ENCODE assay signal across 10 mouse cellular contexts in genomic region chr2:165613741-165614339, GRCm38 (mm10). TPM values are rescaled to one million over a fixed set of nuclear protein-coding genes. Genes with fewer than 3 reads are reported as not detected.
A peak's percentile ranks its signal among the peaks of the same experiment; 100 is the strongest.
DNase-seq lines count a peak whose midpoint lies in the region; ATAC-seq and TF ChIP-seq lines count a peak whose summit lies in the region.
"Had no signal": no experiment of that assay in that cellular context is flagged by ENCODE, and none has a peak within 500 bp of the region (broad histone marks: within the 10 kb centered on the region; RNA-seq: fewer than 3 reads in every experiment).

No protein-coding gene starts in this region.

- no peak overlapping the region for H3K4me2 ChIP-seq in intestine, postnatal 0 days (replicated peaks; ENCODE audit: low read depth)
- H3K4me2 ChIP-seq in forebrain, embryonic 11.5 days (ENCODE audit: low read depth, low read length, severe bottlenecking), result no peak overlapping the region
- H3K4me2 ChIP-seq: heart, embryonic 13.5 days; liver, embryonic 11.5 days had no signal

- H3K27ac ChIP-seq in gastrocnemius, adult 2 months, result peak overlapping the region; percentile 79
- no peak overlapping the region for H3K27ac ChIP-seq in intestine, postnatal 0 days (ENCODE audit: low read depth, low read length)
- H3K27ac ChIP-seq in forebrain, embryonic 11.5 days (ENCODE audit: low read depth, low read length), result no peak overlapping the region
- H3K27ac ChIP-seq: heart, embryonic 13.5 days had no signal

- H3K27me3 ChIP-seq in intestine, postnatal 0 days (replicated peaks; ENCODE audit: control insufficient read depth, insufficient read depth, low read length), result no peaks in the 10 kb centered on the region
- H3K27me3 ChIP-seq in forebrain, embryonic 11.5 days (ENCODE audit: control insufficient read depth, insufficient read depth, low read length), result no peaks in the 10 kb centered on the region
- H3K27me3 ChIP-seq: heart, embryonic 13.5 days had no signal

- intact Hi-C loops in left cerebral cortex, postnatal 25 days (cut with DNase I), result no loop called here
- intact Hi-C loops in gastrocnemius, adult 2 months (cut with DNase I), result no loop called here

- peak; percentile 23 to 24 for DNase-seq in left cerebral cortex, postnatal 25 days (ENCODE audit: low spot score in 2 of 2)
- no peak for DNase-seq in left cerebral cortex, adult 8-10 months (ENCODE audit: low spot score in 2 of 2)
- DNase-seq in gastrocnemius, adult 2 months, result peak; percentile 80
- peak; percentile 72 for DNase-seq in skeletal muscle tissue, adult 2 months (ENCODE audit: low read depth, low spot score)
- no peak for DNase-seq in spleen, postnatal 36 days (ENCODE audit: low spot score in 2 of 2)
- DNase-seq in forebrain, embryonic 11.5 days (ENCODE audit: low spot score), result no peak
- DNase-seq: cerebellum, adult 9-11 months had no signal

- H3K36me3 ChIP-seq in intestine, postnatal 0 days (ENCODE audit: control insufficient read depth, insufficient read depth), result no peaks in the 10 kb centered on the region
- no peaks in the 10 kb centered on the region for H3K36me3 ChIP-seq in forebrain, embryonic 11.5 days (ENCODE audit: control insufficient read depth, insufficient read depth, low read length)
- H3K36me3 ChIP-seq: heart, embryonic 13.5 days had no signal

- H3K4me3 ChIP-seq in gastrocnemius, adult 2 months, result no peak overlapping the region
- H3K4me3 ChIP-seq in intestine, postnatal 0 days (ENCODE audit: low read depth, low read length), result no peak overlapping the region
- no peak overlapping the region for H3K4me3 ChIP-seq in forebrain, embryonic 11.5 days (ENCODE audit: low read depth, low read length)
- H3K4me3 ChIP-seq: heart, embryonic 13.5 days had no signal

- no peaks in the 10 kb centered on the region for H3K9me3 ChIP-seq in intestine, postnatal 0 days (ENCODE audit: control insufficient read depth)
- no peaks in the 10 kb centered on the region for H3K9me3 ChIP-seq in forebrain, embryonic 11.5 days (ENCODE audit: control insufficient read depth, low read length)

- 78% methylated on average over 13 of the region's 13 CpGs for WGBS in intestine, postnatal 0 days
- 80% methylated on average over 13 of the region's 13 CpGs for WGBS in forebrain, embryonic 11.5 days

- no peaks in the 10 kb centered on the region for H3K4me1 ChIP-seq in intestine, postnatal 0 days (replicated peaks; ENCODE audit: control insufficient read depth, insufficient read depth, low read length)
- H3K4me1 ChIP-seq in forebrain, embryonic 11.5 days (replicated peaks; ENCODE audit: control insufficient read depth, insufficient read depth, low read length), result no peaks in the 10 kb centered on the region
- H3K4me1 ChIP-seq: heart, embryonic 13.5 days had no signal

- no peak for ATAC-seq in intestine, postnatal 0 days
- ATAC-seq in forebrain, embryonic 11.5 days (replicated peaks; ENCODE audit: low FRiP score), result no peak

- peak; percentile 4; the same call in 1 of the 2 replicates for TF ChIP-seq CTCF in gastrocnemius, adult 2 months (IDR thresholded peaks at IDR 0.05)
- peak; percentile 14; the same call in 1 of the 2 replicates for TF ChIP-seq CTCF in intestine, postnatal 0 days (IDR thresholded peaks at IDR 0.05; ENCODE audit: low read depth)

- H3K9ac ChIP-seq in intestine, postnatal 0 days (ENCODE audit: low read depth, low read length), result no peak overlapping the region
- H3K9ac ChIP-seq in forebrain, embryonic 11.5 days (ENCODE audit: low read length), result no peak overlapping the region
- H3K9ac ChIP-seq: heart, embryonic 13.5 days had no signal

RNA-seq across cellular contexts. Expression of gene Eya2, which starts 19.0 kb away (rescaled TPM):
- 1 to 10 TPM; 3.5 to 3.6 TPM for total RNA-seq in left cerebral cortex, postnatal 25 days (2021)
- 1 to 10 TPM; 2.8 to 3.9 (median 3.5) TPM for total RNA-seq in left cerebral cortex, adult 8-10 months (2022)
- total RNA-seq in gastrocnemius, adult 2 months (2021), result 1 to 10 TPM; 3.0 to 5.8 TPM
- polyA plus RNA-seq in intestine, postnatal 0 days (2015; fragmentation: Nextera tagmentation; extraction: Ambion mirVana), result 0.16 and 0.51 TPM in 2 replicates
- 10.3 TPM in 2 replicates for polyA plus RNA-seq in forebrain, embryonic 11.5 days (2014; fragmentation: Nextera tagmentation; extraction: Ambion mirVana)

Comparison
In these comparisons a context has a peak if more than half of its experiments do, and no peak if none do; other contexts are left out.
1. DNase-seq: peak in left cerebral cortex, postnatal 25 days (2 of 2), gastrocnemius, adult 2 months (single experiment) and skeletal muscle tissue, adult 2 months (single experiment); none in left cerebral cortex, adult 8-10 months (0 of 2), spleen, postnatal 36 days (0 of 2) and forebrain, embryonic 11.5 days (single experiment).